Mouse (Mus musculus) urinary bladder, postnatal 25 days (tissue): ENCODE data around the gene Ppp1r26.

Source experiments
- DNase-seq: peaks from one replicate; pipeline ENCODE4 v3.0.0; 2022; ENCODE audit warnings: low spot score

Ppp1r26 gene

DNA sequence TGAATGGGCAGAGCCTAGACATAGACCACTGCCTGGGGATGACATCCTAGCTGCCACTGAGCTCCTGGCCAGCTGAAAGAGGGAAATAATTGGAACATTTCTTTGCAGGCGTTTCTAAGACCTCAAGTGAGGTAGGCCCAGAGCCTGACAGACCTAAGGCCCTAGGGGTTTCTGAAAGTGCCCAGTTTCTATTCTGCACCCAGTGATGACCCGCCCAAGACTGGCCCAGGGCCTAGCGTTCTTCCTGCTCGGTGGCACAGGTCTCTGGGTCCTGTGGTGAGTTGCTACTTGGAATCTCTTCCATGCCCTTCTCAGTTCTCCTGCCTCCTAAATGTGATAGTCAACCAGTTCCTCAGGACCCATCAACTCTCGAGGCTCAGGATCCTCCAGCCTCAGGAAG lies 51.0 kb downstream of the Ppp1r26 start:
- DNase-seq: no peak

DNA sequence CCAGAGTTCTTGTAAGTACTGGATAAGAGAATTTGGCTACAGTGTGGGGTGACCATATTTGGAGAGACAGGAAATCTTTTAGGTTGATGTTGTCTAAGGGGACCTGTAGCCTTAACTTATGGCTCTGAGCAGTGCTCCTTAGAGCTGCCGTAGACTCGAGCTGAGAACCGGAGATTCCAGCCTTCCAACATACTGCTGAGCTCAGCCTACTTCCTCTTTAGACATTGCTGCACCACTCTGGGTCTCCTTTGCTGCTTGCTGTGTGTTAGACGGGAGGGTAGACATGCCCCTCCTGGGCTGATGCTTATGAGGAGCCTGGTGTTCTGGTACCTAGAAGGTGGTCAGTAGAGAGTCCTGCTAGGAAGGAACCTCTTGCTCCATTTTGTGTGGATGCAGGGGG lies 51.8 kb downstream of the Ppp1r26 start:
- DNase-seq: no peak

DNA sequence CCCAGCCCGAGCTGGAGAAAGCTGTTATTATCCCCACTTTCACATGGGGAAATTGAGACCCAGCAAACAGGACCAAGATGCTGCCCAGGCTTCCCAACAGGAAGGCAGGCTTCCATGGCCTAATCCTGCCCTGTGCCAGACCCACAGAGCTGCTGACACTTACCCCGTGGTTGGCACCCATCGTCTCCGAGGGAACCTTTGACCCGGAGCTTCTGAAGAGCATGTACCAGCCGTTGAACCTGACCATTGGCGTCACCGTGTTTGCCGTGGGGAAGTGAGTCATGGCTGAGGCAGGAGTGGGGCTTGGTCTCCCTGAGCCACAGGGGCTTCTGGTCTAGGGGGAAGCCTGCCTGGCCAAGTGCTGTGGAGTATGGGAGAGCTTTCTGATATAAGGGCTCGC lies 56.4 kb downstream of the Ppp1r26 start:
- DNase-seq: no peak

DNA sequence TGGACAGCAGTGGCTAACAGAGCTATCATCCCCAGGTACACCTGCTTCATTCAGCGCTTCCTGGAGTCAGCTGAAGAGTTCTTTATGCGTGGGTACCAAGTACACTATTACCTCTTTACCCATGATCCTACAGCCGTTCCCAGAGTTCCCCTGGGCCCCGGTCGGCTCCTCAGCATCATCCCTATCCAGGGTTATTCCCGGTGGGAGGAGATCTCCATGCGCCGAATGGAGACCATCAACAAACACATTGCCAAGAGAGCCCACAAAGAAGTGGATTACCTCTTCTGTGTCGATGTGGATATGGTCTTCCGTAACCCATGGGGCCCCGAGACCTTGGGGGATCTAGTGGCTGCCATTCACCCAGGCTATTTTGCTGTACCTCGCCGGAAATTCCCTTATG lies 58.1 kb downstream of the Ppp1r26 start:
- DNase-seq: no peak
